Mouse (Mus musculus): Measurements from ENCODE around the gene Ddc. TPM values are rescaled to one million over a fixed set of nuclear protein-coding genes. Genes with fewer than 3 reads are reported as not detected.

Gene Ddc
- polyA plus RNA-seq, 1 experiment from 2014 or later = 0.08 TPM

DNA sequence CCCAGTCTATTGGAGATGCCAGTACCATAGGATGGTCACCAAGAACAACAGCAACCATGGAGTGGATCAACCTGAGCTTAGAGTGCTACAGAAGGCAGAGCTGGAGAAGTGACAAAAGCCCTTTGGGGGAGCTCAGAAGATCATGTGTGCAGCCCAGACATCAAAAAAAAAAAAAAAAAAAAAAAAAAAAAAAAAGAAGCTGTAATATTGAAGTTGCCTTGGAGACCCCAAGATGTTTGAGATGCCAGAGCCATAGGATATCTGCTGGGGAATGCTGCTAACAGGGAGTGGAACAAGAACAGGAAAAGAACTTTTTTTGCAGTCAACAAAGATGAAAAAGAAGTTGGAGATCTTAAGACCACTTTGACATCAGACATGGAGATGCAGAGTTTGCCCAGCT is 7.6 kb upstream of the Ddc start:
- H3K27me3 ChIP-seq = no peaks in the 10 kb centered on the region
- ChIA-PET CTCF (interaction anchor here (1.2 kb wide), 1 partner anchor 33 kb away, joined by 4 read pairs; no protein-coding TSS in a partner anchor), POLR2A (no interaction called here)
- DNase-seq (ENCODE audit: low read depth, low spot score) (no peak), ATAC-seq (no peak)
- no peak for TF ChIP-seq CTCF (IDR thresholded peaks at IDR 0.05)
- in situ Hi-C loops (cut with MboI; ENCODE audit: low pct_unique_long_range_greater_than_20kb) = no loop called here

GRCm38 (mm10) chr11:11904995-11905394 is 7.1 kb upstream of the Ddc start:
- in situ Hi-C loops (cut with MboI; ENCODE audit: low pct_unique_long_range_greater_than_20kb) = no loop called here
- POLR2A ChIA-PET = no interaction called here
- no peak for TF ChIP-seq CTCF (IDR thresholded peaks at IDR 0.05)
- no peak for ATAC-seq
- CTCF ChIA-PET = no interaction called here
- DNase-seq (ENCODE audit: low read depth, low spot score) = no peak
- H3K27me3 ChIP-seq = no peaks in the 10 kb centered on the region

DNA sequence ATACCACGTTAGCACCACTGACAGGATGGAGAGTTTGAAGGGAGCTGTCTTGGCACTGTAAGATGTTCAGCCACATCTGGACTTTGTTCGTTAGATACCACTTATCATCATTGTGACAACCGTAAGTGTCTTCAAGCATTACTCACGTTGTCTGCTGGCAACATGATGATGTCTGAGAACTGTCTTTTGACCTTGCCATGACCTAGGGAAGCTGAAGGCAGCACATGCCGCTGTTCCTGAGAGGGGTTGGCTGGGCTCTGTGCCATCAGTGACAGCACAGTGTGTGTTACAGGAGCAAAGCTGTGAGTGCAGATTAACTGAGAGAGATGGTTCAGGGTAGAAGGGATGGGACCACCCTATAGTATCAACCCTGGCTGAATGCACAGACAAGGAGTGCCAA is 3.6 kb upstream of the Ddc start:
- no peaks in the 10 kb centered on the region for H3K27me3 ChIP-seq
- DNase-seq (ENCODE audit: low read depth, low spot score) (no peak), ATAC-seq (no peak)
- ChIA-PET POLR2A (no interaction called here), CTCF (interaction anchor here (1.7 kb wide), 1 partner anchor 14 kb away, joined by 5 read pairs; no protein-coding TSS in a partner anchor)
- in situ Hi-C loops (cut with MboI; ENCODE audit: low pct_unique_long_range_greater_than_20kb) = no loop called here
- no peak for TF ChIP-seq CTCF (IDR thresholded peaks at IDR 0.05)

GRCm38 (mm10) chr11:11898496-11898895 is 552 bp upstream of the Ddc start:
- no peak for ATAC-seq
- H3K27me3 ChIP-seq = no peaks in the 10 kb centered on the region
- in situ Hi-C loops (cut with MboI; ENCODE audit: low pct_unique_long_range_greater_than_20kb) = no loop called here
- POLR2A ChIA-PET = no interaction called here
- no peak for TF ChIP-seq CTCF (IDR thresholded peaks at IDR 0.05)
- CTCF ChIA-PET = no interaction called here
- no peak for DNase-seq (ENCODE audit: low read depth, low spot score)

DNA sequence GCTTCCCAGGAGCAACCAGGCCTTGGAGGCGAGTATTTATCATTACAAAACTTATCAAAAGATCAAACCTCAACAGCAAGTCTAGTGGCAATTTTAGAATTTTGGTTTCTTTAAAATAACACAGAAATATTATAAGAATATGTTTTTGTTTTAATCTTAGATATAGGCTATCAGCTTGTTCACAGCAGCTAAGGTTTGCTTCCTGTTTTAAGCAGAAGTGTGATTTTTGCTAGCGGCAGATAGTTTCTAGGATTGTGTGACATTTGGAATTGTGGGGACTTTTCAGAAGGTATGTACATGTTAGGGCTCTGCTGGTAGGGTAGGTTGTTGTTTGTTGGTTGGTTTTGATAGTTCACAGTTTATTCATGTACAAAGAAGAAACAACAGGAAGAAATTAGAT is 2.5 kb downstream of the Ddc start:
- H3K27me3 ChIP-seq = no peaks in the 10 kb centered on the region
- in situ Hi-C loops (cut with MboI; ENCODE audit: low pct_unique_long_range_greater_than_20kb) = no loop called here
- DNase-seq (ENCODE audit: low read depth, low spot score) (no peak), ATAC-seq (no peak)
- TF ChIP-seq CTCF (IDR thresholded peaks at IDR 0.05) = no peak
- ChIA-PET POLR2A (no interaction called here), CTCF (interaction anchor here (0.8 to 3.2 kb wide), 3 partner anchors 8 to 13 kb away, joined by 3 to 9 read pairs (median 3); no protein-coding TSS in a partner anchor)

GRCm38 (mm10) chr11:11893769-11894168 is 4.2 kb downstream of the Ddc start:
- in situ Hi-C loops (cut with MboI; ENCODE audit: low pct_unique_long_range_greater_than_20kb) = no loop called here
- POLR2A ChIA-PET = no interaction called here
- DNase-seq (ENCODE audit: low read depth, low spot score) (no peak), ATAC-seq (peak; percentile 60)
- TF ChIP-seq CTCF (IDR thresholded peaks at IDR 0.05) = no peak
- CTCF ChIA-PET = interaction anchor here (0.8 to 3.2 kb wide), 4 partner anchors 11 to 429 kb away, joined by 3 to 9 read pairs (median 3); no protein-coding TSS in a partner anchor
- H3K27me3 ChIP-seq = no peaks in the 10 kb centered on the region

DNA sequence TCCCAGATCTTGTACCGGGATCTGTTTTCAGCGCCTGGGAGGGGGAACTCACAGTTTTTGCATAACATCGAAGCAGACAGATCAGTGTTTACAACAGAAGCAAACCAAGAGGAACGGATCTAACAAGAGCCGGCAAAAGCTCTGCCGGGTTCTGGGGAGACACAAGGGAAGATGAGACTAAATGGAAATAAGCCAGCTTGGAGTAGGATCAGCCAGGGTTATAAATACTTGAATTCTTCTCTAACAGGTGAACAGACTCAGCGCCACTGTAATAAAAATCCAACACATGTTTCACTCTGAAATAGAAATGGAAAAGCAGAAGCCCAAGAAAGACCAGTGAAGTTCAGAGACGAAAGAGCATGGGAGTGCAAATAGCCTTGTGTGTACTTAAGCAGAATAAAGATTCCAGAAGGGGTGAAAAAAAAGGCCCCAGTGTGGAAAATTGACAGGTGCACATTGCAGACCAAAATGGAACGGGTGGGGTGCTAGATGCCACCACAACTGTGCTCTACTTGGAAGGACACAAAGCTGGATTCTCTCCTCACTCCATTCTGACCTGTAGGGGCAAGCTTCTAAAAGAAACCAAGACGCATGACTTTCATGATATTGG is 4.8 kb downstream of the Ddc start:
- H3K27me3 ChIP-seq = no peaks in the 10 kb centered on the region
- no peak for TF ChIP-seq CTCF (IDR thresholded peaks at IDR 0.05)
- POLR2A ChIA-PET = interaction anchor here (0.7 kb wide), 1 partner anchor 411 kb away, joined by 3 read pairs; no protein-coding TSS in a partner anchor
- in situ Hi-C loops (cut with MboI; ENCODE audit: low pct_unique_long_range_greater_than_20kb) = no loop called here
- ATAC-seq (no peak), DNase-seq (ENCODE audit: low read depth, low spot score) (no peak)
- CTCF ChIA-PET = interaction anchor here (0.8 to 3.2 kb wide), 4 partner anchors 10 to 429 kb away, joined by 3 to 9 read pairs (median 3); no protein-coding TSS in a partner anchor

DNA sequence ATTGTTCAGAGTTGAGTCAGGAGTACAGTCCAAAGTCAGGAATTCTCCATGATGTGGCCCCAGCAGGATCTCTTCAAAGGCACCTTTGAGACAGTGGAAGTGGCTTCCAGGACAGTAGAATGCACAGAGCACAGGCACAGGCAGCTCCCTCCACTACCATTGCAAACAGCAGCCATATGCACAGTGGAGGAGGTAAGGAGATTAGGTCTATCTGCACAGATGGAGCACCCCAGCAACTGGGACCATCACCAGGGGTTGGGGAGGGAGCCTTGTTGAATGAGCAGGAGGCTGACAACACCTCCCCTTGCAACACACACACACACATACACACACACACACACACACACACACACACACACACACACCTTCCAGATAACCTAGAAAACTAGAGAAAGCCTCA is 6.1 kb downstream of the Ddc start:
- POLR2A ChIA-PET = no interaction called here
- no peak for ATAC-seq

GRCm38 (mm10) chr11:11890139-11890741 is 7.7 kb downstream of the Ddc start:
- DNase-seq (ENCODE audit: low read depth, low spot score) (no peak), ATAC-seq (no peak)
- POLR2A ChIA-PET = no interaction called here
- CTCF ChIA-PET = interaction anchor here (0.6 kb wide), 1 partner anchor 67 kb away, joined by 3 read pairs; no protein-coding TSS in a partner anchor
- H3K27me3 ChIP-seq = no peaks in the 10 kb centered on the region
- in situ Hi-C loops (cut with MboI; ENCODE audit: low pct_unique_long_range_greater_than_20kb) = no loop called here
- TF ChIP-seq CTCF (IDR thresholded peaks at IDR 0.05) = no peak

More for the DNA sequence above, 6.1 kb downstream of the Ddc start:
- in situ Hi-C loops (cut with MboI; ENCODE audit: low pct_unique_long_range_greater_than_20kb) = no loop called here
- CTCF ChIA-PET = no interaction called here
- H3K27me3 ChIP-seq = no peaks in the 10 kb centered on the region
- TF ChIP-seq CTCF (IDR thresholded peaks at IDR 0.05) = no peak
- DNase-seq (ENCODE audit: low read depth, low spot score) = no peak

GRCm38 (mm10) chr11:11888727-11889126 is 9.2 kb downstream of the Ddc start:
- ChIA-PET CTCF (interaction anchor here (0.7 kb wide), 1 partner anchor 19 kb away, joined by 3 read pairs; no protein-coding TSS in a partner anchor), POLR2A (no interaction called here)
- ATAC-seq = no peak
- no peak for DNase-seq (ENCODE audit: low read depth, low spot score)
- no peak for TF ChIP-seq CTCF (IDR thresholded peaks at IDR 0.05)
- in situ Hi-C loops (cut with MboI; ENCODE audit: low pct_unique_long_range_greater_than_20kb) = no loop called here
- no peaks in the 10 kb centered on the region for H3K27me3 ChIP-seq

GRCm38 (mm10) chr11:11888051-11888450 is 9.9 kb downstream of the Ddc start:
- ChIA-PET CTCF (interaction anchor here (0.7 kb wide), 1 partner anchor 8 kb away, joined by 3 read pairs; no protein-coding TSS in a partner anchor), POLR2A (no interaction called here)
- H3K27me3 ChIP-seq = no peaks in the 10 kb centered on the region
- DNase-seq (ENCODE audit: low read depth, low spot score) (no peak), ATAC-seq (no peak)
- no peak for TF ChIP-seq CTCF (IDR thresholded peaks at IDR 0.05)
- in situ Hi-C loops (cut with MboI; ENCODE audit: low pct_unique_long_range_greater_than_20kb) = no loop called here

Data from Patski (cell line).